Mouse (Mus musculus): ENCODE measurements around the gene Gm6034. TPM values are rescaled to one million over a fixed set of nuclear protein-coding genes. Genes with fewer than 3 reads are reported as not detected.
A peak's percentile ranks its signal among the peaks of the same experiment; 100 is the strongest.
"Not testable (repeated sequence)": the region's sequence is repeated elsewhere in the genome, so short reads cannot be mapped to it uniquely, and the experiment has no call there.

Gene Gm6034
- polyA plus RNA-seq (2017; shearing (Covaris generic)) = under 1 TPM in 1 of 2 experiments, not detected in 1; 0.46 TPM

- ATAC-seq = peak; percentile 94
Observed at GRCm38 (mm10) chr17:36042610-36043169, at the start of gene Gm6034, which contains the start of gene H2-T22. Gene Gm6034 (plus strand): TSS chr17:36042961. Gene H2-T22 (minus strand): TSS chr17:36042747.

GRCm38 (mm10) chr17:35993675-35994074, 49.1 kb upstream of the Gm6034 start:
- ATAC-seq = peak; percentile 61

GRCm38 (mm10) chr17:35994175-35994878, 48.4 kb upstream of the Gm6034 start:
- no peak for ATAC-seq

GRCm38 (mm10) chr17:35994879-35995240, 47.9 kb upstream of the Gm6034 start:
- ATAC-seq = no peak

- ATAC-seq = peak; percentile 49
Observed at GRCm38 (mm10) chr17:35996949-35997348, 45.8 kb upstream of the Gm6034 start.

- no peak for ATAC-seq
Observed at GRCm38 (mm10) chr17:35997713-35998510, 44.8 kb upstream of the Gm6034 start.

- no peak for ATAC-seq
Observed at GRCm38 (mm10) chr17:35998545-35999305, 44.0 kb upstream of the Gm6034 start.

- peak; percentile 53 for ATAC-seq
Observed at GRCm38 (mm10) chr17:35999356-35999755, 43.4 kb upstream of the Gm6034 start.

GRCm38 (mm10) chr17:36000349-36000748, 42.4 kb upstream of the Gm6034 start:
- no peak for ATAC-seq

- ATAC-seq = peak; percentile 26
Observed at GRCm38 (mm10) chr17:36001121-36001897, 41.5 kb upstream of the Gm6034 start.

GRCm38 (mm10) chr17:36001966-36002365, 40.8 kb upstream of the Gm6034 start:
- ATAC-seq = no peak

- ATAC-seq = no peak
Observed at GRCm38 (mm10) chr17:36003331-36003730, 39.4 kb upstream of the Gm6034 start.

- not testable (repeated sequence) for ATAC-seq
Observed at GRCm38 (mm10) chr17:36004409-36004808, 38.4 kb upstream of the Gm6034 start.

GRCm38 (mm10) chr17:36014977-36015376, 27.8 kb upstream of the Gm6034 start:
- ATAC-seq = no peak

- ATAC-seq = no peak
Observed at GRCm38 (mm10) chr17:36017046-36017445, 25.7 kb upstream of the Gm6034 start.

- ATAC-seq = no peak
Observed at GRCm38 (mm10) chr17:36018979-36019378, 23.8 kb upstream of the Gm6034 start.

- ATAC-seq = no peak
Observed at GRCm38 (mm10) chr17:36019519-36019918, 23.2 kb upstream of the Gm6034 start.

- ATAC-seq = peak; percentile 76
Observed at GRCm38 (mm10) chr17:36020191-36021073, 22.3 kb upstream of the Gm6034 start, which contains the start of gene H2-T24. Gene H2-T24 (minus strand): TSS chr17:36020560.

GRCm38 (mm10) chr17:36021309-36021708, 21.5 kb upstream of the Gm6034 start:
- no peak for ATAC-seq

GRCm38 (mm10) chr17:36022098-36022497, 20.7 kb upstream of the Gm6034 start:
- no peak for ATAC-seq

GRCm38 (mm10) chr17:36022922-36023321, 19.8 kb upstream of the Gm6034 start:
- no peak for ATAC-seq

Measured in activated CD4-positive, CD25-positive, alpha-beta regulatory T cell, adult 4 months (primary cell).